Mouse (Mus musculus): ENCODE measurements around the gene Faxc. TPM values are rescaled to one million over a fixed set of nuclear protein-coding genes. Genes with fewer than 3 reads are reported as not detected.

The Faxc gene
- polyA plus RNA-seq (2015; fragmentation: Nextera tagmentation; extraction: Ambion mirVana): 7.3 and 7.4 TPM in 2 replicates

GRCm38 (mm10) chr4:21930971-21931771 is at the start of gene Faxc:
Gene Faxc, plus strand, starts transcription at chr4:21931329.
- peak within 1 kb of the TSS; percentile 84 for H3K4me2 ChIP-seq (replicated peaks)
- H3K4me3 ChIP-seq: peak within 1 kb of the TSS; percentile 77
- ATAC-seq (ENCODE audit: low FRiP score, low read depth): peak; percentile 90
- whole genome bisulfite sequencing: under 1% methylated on average over 73 of the region's 83 CpGs
- peaks cover 17% of the 10 kb centered on the region for H3K4me1 ChIP-seq
- peak within 1 kb of the TSS; percentile 90 for H3K27ac ChIP-seq
- H3K9me3 ChIP-seq: no peaks in the 10 kb centered on the region
- H3K9ac ChIP-seq: peak within 1 kb of the TSS; percentile 94
- H3K27me3 ChIP-seq: no peaks in the 10 kb centered on the region
- H3K36me3 ChIP-seq: no peaks in the 10 kb centered on the region

- Histone ChIP-seq H3K4me3 (no peak overlapping the region), H3K27me3 (no peaks in the 10 kb centered on the region), H3K27ac (no peak overlapping the region), H3K4me2 (replicated peaks) (no peak overlapping the region), H3K9ac (no peak overlapping the region), H3K9me3 (no peaks in the 10 kb centered on the region), H3K36me3 (no peaks in the 10 kb centered on the region), H3K4me1 (peaks cover 8% of the 10 kb centered on the region; the same call in 1 of the 2 replicates)
- ATAC-seq (ENCODE audit: low FRiP score, low read depth): no peak
- 93% methylated on average over 6 of the region's 6 CpGs for WGBS
These were observed 48.3 kb upstream of the Faxc start for GRCm38 (mm10) chr4:21882806-21883205.

- no peaks in the 10 kb centered on the region for H3K27me3 ChIP-seq
- H3K9ac ChIP-seq: no peak overlapping the region
- no peaks in the 10 kb centered on the region for H3K9me3 ChIP-seq
- H3K27ac ChIP-seq: no peak overlapping the region
- H3K4me1 ChIP-seq: no peaks in the 10 kb centered on the region
- H3K36me3 ChIP-seq: no peaks in the 10 kb centered on the region
- 87% methylated on average over 8 of the region's 8 CpGs for WGBS
- ATAC-seq (ENCODE audit: low FRiP score, low read depth): no peak
- no peak overlapping the region for H3K4me2 ChIP-seq (replicated peaks)
- no peak overlapping the region for H3K4me3 ChIP-seq
These were observed 45.3 kb upstream of the Faxc start for GRCm38 (mm10) chr4:21885831-21886230.

- H3K4me1 ChIP-seq: peaks cover 17% of the 10 kb centered on the region
- WGBS: 12% methylated on average over 23 of the region's 23 CpGs
- H3K9ac ChIP-seq: peak overlapping the region; percentile 94
- H3K4me2 ChIP-seq (replicated peaks): peak overlapping the region; percentile 84
- no peaks in the 10 kb centered on the region for H3K27me3 ChIP-seq
- peaks cover 4% of the 10 kb centered on the region for H3K36me3 ChIP-seq
- peak overlapping the region; percentile 90; the same call in 1 of the 2 replicates for H3K27ac ChIP-seq
- H3K4me3 ChIP-seq: peak overlapping the region; percentile 77
- ATAC-seq (ENCODE audit: low FRiP score, low read depth): peak; percentile 31; the same call in 1 of the 2 replicates
- no peaks in the 10 kb centered on the region for H3K9me3 ChIP-seq
These were observed 872 bp downstream of the Faxc start for GRCm38 (mm10) chr4:21931772-21932630.

DNA sequence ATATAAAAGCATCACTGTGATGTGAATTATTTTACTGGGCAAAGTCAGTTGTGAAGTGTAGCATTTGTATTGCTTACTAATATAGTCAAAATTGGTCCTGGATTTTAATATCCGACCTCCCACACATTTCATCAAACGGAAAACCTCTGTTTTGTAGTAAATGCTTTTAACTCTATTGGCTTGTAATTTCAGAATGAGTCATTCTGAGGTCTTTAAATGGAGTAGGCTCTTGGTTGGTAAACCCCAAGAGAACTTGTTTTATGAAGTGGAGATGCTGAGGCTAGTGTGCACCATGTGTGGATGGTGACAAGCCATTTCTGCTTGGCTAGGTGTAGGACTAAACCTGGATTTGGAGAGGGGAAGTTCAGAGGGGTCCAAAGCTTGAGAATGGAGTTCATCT is 4.2 kb downstream of the Faxc start:
- Histone ChIP-seq H3K27ac (no peak overlapping the region), H3K4me2 (replicated peaks) (no peak overlapping the region), H3K9me3 (no peaks in the 10 kb centered on the region), H3K4me3 (no peak overlapping the region), H3K4me1 (peaks cover 17% of the 10 kb centered on the region), H3K36me3 (peaks cover 7% of the 10 kb centered on the region), H3K27me3 (no peaks in the 10 kb centered on the region), H3K9ac (no peak overlapping the region)
- ATAC-seq (ENCODE audit: low FRiP score, low read depth): no peak
- 80% methylated on average over 2 of the region's 2 CpGs for whole genome bisulfite sequencing

DNA sequence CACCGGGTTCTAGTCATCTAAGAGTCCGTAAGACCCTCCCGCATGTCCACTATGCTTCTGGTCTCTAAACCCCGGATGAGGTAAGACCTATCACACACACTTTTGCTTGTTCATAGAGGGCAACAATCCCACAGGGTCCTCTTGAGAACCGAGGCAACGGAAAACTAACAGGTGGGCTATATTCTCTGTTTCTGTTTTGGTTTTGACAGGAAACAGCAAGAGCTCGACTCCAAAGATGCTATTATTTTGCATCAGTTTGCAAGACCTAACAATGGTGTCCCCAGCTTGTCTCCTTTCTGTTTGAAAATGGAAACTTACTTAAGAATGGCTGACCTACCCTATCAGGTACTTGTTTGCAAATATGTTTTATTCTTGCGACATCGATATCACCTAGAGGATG is 5.3 kb downstream of the Faxc start:
- peaks cover 17% of the 10 kb centered on the region for H3K4me1 ChIP-seq
- ATAC-seq (ENCODE audit: low FRiP score, low read depth): no peak
- no peak overlapping the region for H3K9ac ChIP-seq
- WGBS: 92% methylated on average over 9 of the region's 9 CpGs
- H3K27me3 ChIP-seq: no peaks in the 10 kb centered on the region
- no peaks in the 10 kb centered on the region for H3K9me3 ChIP-seq
- no peak overlapping the region for H3K4me2 ChIP-seq (replicated peaks)
- H3K27ac ChIP-seq: no peak overlapping the region
- H3K36me3 ChIP-seq: peaks cover 7% of the 10 kb centered on the region
- no peak overlapping the region for H3K4me3 ChIP-seq

GRCm38 (mm10) chr4:21937890-21938289 is 6.8 kb downstream of the Faxc start:
- 86% methylated on average over 8 of the region's 8 CpGs for WGBS
- Histone ChIP-seq H3K27ac (no peak overlapping the region), H3K9ac (no peak overlapping the region), H3K4me1 (peaks cover 9% of the 10 kb centered on the region), H3K9me3 (no peaks in the 10 kb centered on the region), H3K4me2 (replicated peaks) (no peak overlapping the region), H3K36me3 (peaks cover 8% of the 10 kb centered on the region), H3K4me3 (no peak overlapping the region), H3K27me3 (no peaks in the 10 kb centered on the region)
- ATAC-seq (ENCODE audit: low FRiP score, low read depth): no peak

DNA sequence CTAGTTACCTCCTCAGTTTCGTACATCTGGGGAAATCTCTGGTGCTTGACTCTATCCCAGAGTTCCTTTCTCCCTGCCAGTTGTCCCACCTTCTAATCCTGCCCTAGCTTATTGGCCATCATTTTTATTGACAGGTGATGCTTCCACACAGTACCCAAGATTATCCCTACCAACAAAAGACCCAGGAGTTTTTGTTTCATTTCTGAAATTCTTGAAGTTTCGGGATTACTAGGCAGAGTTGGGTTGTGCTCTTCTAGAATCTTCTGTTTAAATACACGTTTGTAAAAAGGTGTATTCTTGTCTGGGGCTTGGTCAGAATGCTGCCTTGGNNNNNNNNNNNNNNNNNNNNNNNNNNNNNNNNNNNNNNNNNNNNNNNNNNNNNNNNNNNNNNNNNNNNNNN is 13.5 kb downstream of the Faxc start:
- Histone ChIP-seq H3K9ac (no peak overlapping the region), H3K4me2 (replicated peaks) (no peak overlapping the region), H3K4me1 (no peaks in the 10 kb centered on the region), H3K27ac (no peak overlapping the region), H3K36me3 (peaks cover 15% of the 10 kb centered on the region), H3K27me3 (no peaks in the 10 kb centered on the region), H3K4me3 (no peak overlapping the region), H3K9me3 (no peaks in the 10 kb centered on the region)
- ATAC-seq (ENCODE audit: low FRiP score, low read depth): no peak
- 86% methylated on average over 3 of the region's 3 CpGs for WGBS

- Histone ChIP-seq H3K9me3 (no peaks in the 10 kb centered on the region), H3K27me3 (no peaks in the 10 kb centered on the region), H3K4me1 (no peaks in the 10 kb centered on the region), H3K4me2 (replicated peaks) (no peak overlapping the region), H3K4me3 (no peak overlapping the region), H3K9ac (no peak overlapping the region), H3K27ac (no peak overlapping the region), H3K36me3 (peaks cover 39% of the 10 kb centered on the region)
- 50% methylated on average over 6 of the region's 6 CpGs for WGBS
- ATAC-seq (ENCODE audit: low FRiP score, low read depth): 0 out of 2 replicates have a peak, but pooled peaks have one; percentile 44
These were observed 20.3 kb downstream of the Faxc start for GRCm38 (mm10) chr4:21951444-21951843.

DNA sequence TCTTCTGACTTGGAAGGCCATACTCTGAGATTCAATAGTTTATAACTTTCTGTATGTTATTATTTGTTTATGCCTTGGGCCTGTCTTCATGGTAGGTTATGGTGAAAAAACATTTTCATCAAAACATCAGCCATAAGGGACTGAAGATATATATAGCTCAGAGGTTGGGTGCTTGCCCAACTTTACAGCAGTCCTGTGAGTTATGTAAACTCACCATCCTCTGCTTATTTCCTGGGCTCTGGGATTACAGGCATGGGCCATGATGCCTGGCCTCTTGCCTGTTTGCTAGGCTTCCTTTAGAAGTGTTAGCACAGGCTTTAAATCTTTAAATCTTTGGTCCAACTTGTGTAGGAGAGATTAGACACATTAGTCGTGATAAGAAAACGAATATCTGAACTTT is 21.1 kb downstream of the Faxc start:
- 75% methylated on average over 2 of the region's 2 CpGs for WGBS
- no peak overlapping the region for H3K9ac ChIP-seq
- no peak overlapping the region for H3K4me2 ChIP-seq (replicated peaks)
- H3K27ac ChIP-seq: no peak overlapping the region
- no peaks in the 10 kb centered on the region for H3K4me1 ChIP-seq
- no peak for ATAC-seq (ENCODE audit: low FRiP score, low read depth)
- no peak overlapping the region for H3K4me3 ChIP-seq
- no peaks in the 10 kb centered on the region for H3K9me3 ChIP-seq
- H3K27me3 ChIP-seq: no peaks in the 10 kb centered on the region
- peaks cover 40% of the 10 kb centered on the region for H3K36me3 ChIP-seq

- Histone ChIP-seq H3K4me1 (no peaks in the 10 kb centered on the region), H3K27ac (no peak overlapping the region), H3K27me3 (no peaks in the 10 kb centered on the region), H3K9me3 (no peaks in the 10 kb centered on the region), H3K36me3 (peaks cover 41% of the 10 kb centered on the region), H3K4me3 (no peak overlapping the region), H3K4me2 (replicated peaks) (no peak overlapping the region), H3K9ac (no peak overlapping the region)
- ATAC-seq (ENCODE audit: low FRiP score, low read depth): peak; percentile 75; the same call in 1 of the 2 replicates
- 58% methylated on average over 7 of the region's 7 CpGs for WGBS
These were observed 26.6 kb downstream of the Faxc start for GRCm38 (mm10) chr4:21957570-21958321.

Measured in limb, embryonic 13.5 days (tissue).